Mouse (Mus musculus) kidney, postnatal 0 days (tissue): ENCODE data around the gene Ogfod1. TPM values are rescaled to one million over a fixed set of nuclear protein-coding genes. Genes with fewer than 3 reads are reported as not detected.
A peak's percentile ranks its signal among the peaks of the same experiment; 100 is the strongest.

ENCODE experiments used
- ATAC-seq: fragments of 200-750 bp; cut with Nextera tagmentation; replicated peaks from 2 replicates; pipeline ENCODE4 v1.8.0; 2017; ENCODE audit warnings: low read depth, moderate number of reproducible peaks, moderate TSS enrichment, moderate library complexity; ENCODE audit not compliant: low FRiP score
- DNase-seq: peaks from one replicate; pipeline ENCODE4 v3.0.0-alpha.2; 2016; ENCODE audit warnings: low spot score
- H3K27ac ChIP-seq: fragments of 300-500 bp; sonication (generic); 2 replicates; pipeline ENCODE4 v1.5.1; 2014; ENCODE audit warnings: mild to moderate bottlenecking
- H3K27me3 ChIP-seq: fragments of 300-500 bp; sonication (generic); 2 replicates; pipeline ENCODE4 v1.6.1; 2014; ENCODE audit warnings: low read length, mixed read lengths; ENCODE audit not compliant: insufficient read depth
- H3K36me3 ChIP-seq: fragments of 300-500 bp; sonication (generic); 2 replicates; pipeline ENCODE4 v1.6.1; 2014; ENCODE audit warnings: low read length, mixed read lengths; ENCODE audit not compliant: insufficient read depth
- H3K4me1 ChIP-seq: fragments of 300-500 bp; sonication (generic); replicated peaks from 2 replicates; pipeline ENCODE4 v1.6.1; 2014; ENCODE audit warnings: antibody characterized with exemption, low read length, mixed read lengths; ENCODE audit not compliant: insufficient read depth
- H3K4me2 ChIP-seq: fragments of 300-500 bp; sonication (generic); 2 replicates; pipeline ENCODE4 v1.6.1; 2014; ENCODE audit warnings: mild to moderate bottlenecking, low read length, moderate library complexity, mixed read lengths
- H3K4me3 ChIP-seq: fragments of 300-500 bp; sonication (generic); replicated peaks from 2 replicates; pipeline ENCODE4 v1.5.1; 2014; ENCODE audit warnings: low read depth, low read length
- H3K9ac ChIP-seq: fragments of 300-500 bp; sonication (generic); 2 replicates; pipeline ENCODE4 v1.6.1; 2014; ENCODE audit warnings: low read depth, low read length
- H3K9me3 ChIP-seq: fragments of 300-500 bp; sonication (generic); replicated peaks from 2 replicates; pipeline ENCODE4 v1.6.1; 2016; ENCODE audit warnings: low read length, inconsistent platforms, mixed read lengths
- CTCF ChIP-seq: IDR thresholded peaks from 2 replicates; pipeline ENCODE4 v1.5.1; 2016; ENCODE audit warnings: antibody characterized with exemption, low read depth, mild to moderate bottlenecking, moderate library complexity
- WGBS: fragments of 180-500 bp; shearing (Covaris S2); extraction: QIAGEN DNeasy Blood & Tissue Kit; methylation state at CpG from one replicate; pipeline ENCODE4 v1.1.7; 2014; 5-methylcytosine and 5-hydroxymethylcytosine counted together
- polyA plus RNA-seq: library from polyadenylated mRNA; unstranded; fragments of >200 nt; fragmentation: Nextera tagmentation; extraction: Ambion mirVana; gene quantifications from 2 replicates; pipeline ENCODE4 v1.2.1, GENCODE M21; 2015

Gene Ogfod1
- polyA plus RNA-seq: 5.8 and 6.1 TPM in 2 replicates

- Histone ChIP-seq H3K36me3 (0 out of 2 replicates have a peak, but pooled peaks cover 3% of the 10 kb centered on the region), H3K4me1 (no peaks in the 10 kb centered on the region), H3K27ac (peak within 1 kb of the TSS; percentile 78), H3K9ac (peak within 1 kb of the TSS; percentile 61), H3K4me3 (peak within 1 kb of the TSS; percentile 61), H3K4me2 (peak within 1 kb of the TSS; percentile 67), H3K27me3 (no peaks in the 10 kb centered on the region), H3K9me3 (no peaks in the 10 kb centered on the region)
- WGBS: under 1% methylated on average over 41 of the region's 41 CpGs
- DNase-seq: peak; percentile 99
- TF ChIP-seq CTCF: no peak
- peak; percentile 100 for ATAC-seq
These were observed at the start of gene Ogfod1, which contains the start of gene Nudt21 for GRCm38 (mm10) chr8:94036944-94037524. TSS of gene Ogfod1 (plus strand) at chr8:94037198. TSS of gene Nudt21 (minus strand) at chr8:94037031.

GRCm38 (mm10) chr8:93989739-93990138 is 47.3 kb upstream of the Ogfod1 start:
- Histone ChIP-seq H3K4me1 (no peaks in the 10 kb centered on the region), H3K4me2 (no peak overlapping the region), H3K4me3 (no peak overlapping the region), H3K9me3 (no peaks in the 10 kb centered on the region), H3K9ac (no peak overlapping the region), H3K27me3 (no peaks in the 10 kb centered on the region), H3K36me3 (peaks cover 38% of the 10 kb centered on the region), H3K27ac (no peak overlapping the region)
- DNase-seq (no peak), ATAC-seq (no peak)
- 95% methylated on average over 4 of the region's 4 CpGs for WGBS
- TF ChIP-seq CTCF: no peak

DNA sequence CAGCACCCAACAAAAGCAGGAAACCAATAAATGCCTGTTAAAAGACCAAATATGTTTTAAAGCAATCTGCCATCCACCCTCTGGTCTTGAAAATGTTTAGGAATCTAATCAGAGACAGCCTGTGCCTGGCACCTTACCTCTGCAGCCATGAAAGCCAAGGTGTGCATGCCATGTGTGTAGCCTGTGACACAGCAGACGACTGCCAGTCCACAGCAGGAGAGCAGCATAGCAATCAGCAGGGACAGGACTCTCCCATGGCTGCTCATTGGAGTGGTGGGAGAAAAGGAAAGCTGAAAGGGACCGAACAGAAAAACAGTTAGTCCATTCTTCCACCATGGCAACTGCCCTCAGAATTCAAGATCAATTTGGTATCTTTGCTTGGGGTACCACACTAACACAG is 38.0 kb upstream of the Ogfod1 start:
- no peak for DNase-seq
- no peaks in the 10 kb centered on the region for H3K27me3 ChIP-seq
- H3K36me3 ChIP-seq: peaks cover 32% of the 10 kb centered on the region
- no peak overlapping the region for H3K9ac ChIP-seq
- H3K27ac ChIP-seq: no peak overlapping the region
- no peak overlapping the region for H3K4me2 ChIP-seq
- H3K4me1 ChIP-seq: no peaks in the 10 kb centered on the region
- ATAC-seq: no peak
- no peak overlapping the region for H3K4me3 ChIP-seq
- no peak for TF ChIP-seq CTCF
- 95% methylated on average over 2 of the region's 2 CpGs for WGBS
- no peaks in the 10 kb centered on the region for H3K9me3 ChIP-seq

DNA sequence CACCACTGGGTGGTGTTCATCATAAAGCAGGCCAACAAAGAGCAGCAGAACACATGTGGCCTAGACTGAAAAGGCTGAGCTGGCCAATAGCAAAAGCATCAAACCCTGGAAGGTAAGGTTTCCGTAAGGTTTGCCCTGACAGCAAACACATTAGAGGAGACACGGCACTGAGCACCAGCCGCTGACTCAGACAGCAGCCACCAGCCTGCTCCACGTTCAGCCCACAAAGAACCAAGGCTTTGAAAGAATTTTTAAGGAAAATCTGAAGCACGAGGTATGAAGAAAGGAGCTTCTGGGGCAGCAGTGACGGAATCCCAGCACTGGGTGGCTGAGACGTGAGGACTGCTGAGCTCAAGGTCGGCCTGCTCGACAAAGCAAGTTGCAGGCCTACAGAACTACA is 32.9 kb upstream of the Ogfod1 start:
- DNase-seq: no peak
- no peaks in the 10 kb centered on the region for H3K4me1 ChIP-seq
- no peaks in the 10 kb centered on the region for H3K27me3 ChIP-seq
- TF ChIP-seq CTCF: no peak
- no peak overlapping the region for H3K4me2 ChIP-seq
- no peak overlapping the region for H3K27ac ChIP-seq
- WGBS: 91% methylated on average over 9 of the region's 9 CpGs
- H3K9me3 ChIP-seq: no peaks in the 10 kb centered on the region
- no peak overlapping the region for H3K4me3 ChIP-seq
- no peak overlapping the region for H3K9ac ChIP-seq
- no peak for ATAC-seq
- peaks cover 23% of the 10 kb centered on the region; the same call in 1 of the 2 replicates for H3K36me3 ChIP-seq

DNA sequence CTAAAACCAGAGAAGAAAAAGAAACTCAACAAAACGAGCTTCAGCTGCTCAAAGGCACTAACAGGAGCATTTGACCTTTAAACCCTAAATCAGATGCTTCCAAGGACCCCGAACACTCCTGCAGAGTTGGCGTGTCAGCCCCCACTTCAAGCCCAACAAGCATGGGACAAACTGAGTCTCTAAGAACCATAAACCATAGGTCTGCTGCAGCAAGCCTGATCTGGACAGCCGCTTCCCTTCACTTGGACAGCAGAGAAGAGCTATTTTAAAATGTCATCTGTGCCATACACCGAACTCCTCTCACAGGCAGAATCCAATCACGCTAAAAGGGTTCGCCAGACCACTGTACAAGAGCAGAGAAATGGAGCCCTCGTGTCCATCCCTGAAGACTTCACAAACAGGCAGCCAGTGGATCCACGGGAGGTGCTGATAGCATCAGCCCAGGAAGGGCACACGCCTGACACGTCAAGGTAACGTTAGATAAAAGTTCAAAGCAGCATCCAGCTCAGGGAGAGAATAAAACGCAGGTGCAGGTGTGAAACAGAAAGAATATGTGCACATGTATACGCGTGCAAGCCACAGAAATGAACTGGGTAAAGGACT is 27.7 kb upstream of the Ogfod1 start:
- no peaks in the 10 kb centered on the region for H3K27me3 ChIP-seq

DNA sequence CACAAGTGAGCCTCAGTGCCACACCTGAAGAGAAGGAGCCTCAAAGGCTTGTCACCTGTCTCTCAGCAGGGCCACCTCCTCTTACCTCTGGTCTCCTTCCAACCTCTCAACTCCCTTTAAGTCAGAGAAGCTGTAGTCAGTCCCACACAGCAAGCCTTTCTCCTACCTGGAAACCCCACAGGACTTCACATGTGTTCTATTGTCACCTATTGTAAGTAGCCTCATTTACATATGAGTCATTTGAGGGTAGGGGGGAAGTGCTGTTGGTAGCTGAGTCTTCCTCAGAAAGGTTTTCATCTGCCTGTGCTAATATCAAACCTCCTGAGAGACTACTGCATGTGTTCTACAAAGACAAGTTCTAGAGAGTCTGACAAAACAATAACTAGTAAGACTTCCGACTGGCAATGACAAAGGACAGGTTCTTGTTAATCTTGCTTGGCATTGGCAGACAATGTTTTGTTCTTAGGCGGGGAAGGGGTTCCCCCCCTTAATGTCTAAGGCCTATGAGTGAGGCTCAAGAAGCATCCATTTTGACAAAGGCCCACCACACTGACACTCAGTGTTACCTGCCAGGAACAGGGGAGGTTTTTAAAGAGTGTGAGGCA is 26.8 kb upstream of the Ogfod1 start:
- no peak overlapping the region for H3K9ac ChIP-seq
- DNase-seq (no peak), ATAC-seq (no peak)
- no peaks in the 10 kb centered on the region for H3K36me3 ChIP-seq
- H3K4me1 ChIP-seq: peaks cover 14% of the 10 kb centered on the region; the same call in 1 of the 2 replicates
- H3K9me3 ChIP-seq: no peaks in the 10 kb centered on the region
- WGBS: 77% methylated on average over 2 of the region's 2 CpGs
- H3K27me3 ChIP-seq: no peaks in the 10 kb centered on the region
- H3K27ac ChIP-seq: no peak overlapping the region
- H3K4me2 ChIP-seq: peak overlapping the region; percentile 88
- TF ChIP-seq CTCF: no peak
- no peak overlapping the region for H3K4me3 ChIP-seq

More for the DNA sequence above, 27.7 kb upstream of the Ogfod1 start:
- Histone ChIP-seq H3K9me3 (no peaks in the 10 kb centered on the region), H3K27ac (no peak overlapping the region), H3K36me3 (no peaks in the 10 kb centered on the region), H3K4me3 (no peak overlapping the region), H3K4me1 (peaks cover 14% of the 10 kb centered on the region; the same call in 1 of the 2 replicates), H3K9ac (no peak overlapping the region), H3K4me2 (no peak overlapping the region)
- WGBS: 56% methylated on average over 15 of the region's 15 CpGs
- ATAC-seq (no peak), DNase-seq (no peak)
- no peak for TF ChIP-seq CTCF
